Mouse (Mus musculus): ENCODE results near the gene Smim23. TPM values are rescaled to one million over a fixed set of nuclear protein-coding genes. Genes with fewer than 3 reads are reported as not detected.

The Smim23 gene
- total RNA-seq, 2 experiments from 2014 or later, result not detected

DNA sequence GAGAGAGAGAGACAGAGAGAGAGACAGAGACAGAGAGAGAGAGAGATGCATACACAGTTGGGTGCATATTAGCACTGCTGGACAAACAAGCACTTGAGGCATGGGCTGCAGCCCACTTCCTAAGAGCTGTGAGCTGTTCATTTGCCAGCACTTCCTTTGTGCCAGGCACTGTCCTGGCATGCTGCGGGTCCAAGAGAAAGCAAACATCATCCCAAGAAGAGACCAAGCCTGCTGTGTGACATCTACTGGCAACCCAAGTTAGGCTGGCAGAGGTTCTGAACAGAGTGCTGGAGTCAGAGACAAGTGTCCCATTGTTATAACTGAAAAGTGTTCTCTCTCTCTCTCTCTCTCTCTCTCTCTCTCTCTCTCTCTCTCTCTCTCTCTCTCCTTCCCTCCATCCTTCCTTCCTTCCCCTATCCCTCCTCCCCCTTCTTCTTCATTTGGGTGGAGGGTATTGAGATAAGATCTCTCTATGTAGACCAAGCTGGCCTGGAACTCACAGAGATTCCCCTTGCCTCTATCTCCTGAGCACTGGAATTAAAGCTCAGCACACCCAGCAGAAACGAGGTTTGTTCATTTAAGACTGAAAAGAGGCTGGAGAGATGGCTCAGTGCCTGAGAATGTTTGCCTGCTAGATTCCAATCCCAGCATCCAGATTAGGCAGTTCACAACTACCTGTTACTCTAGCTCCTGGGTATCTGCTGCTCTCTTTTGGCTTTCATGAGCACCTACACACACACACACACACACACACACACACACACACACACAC, 42.6 kb downstream of the Smim23 start:
- peak; percentile 37 to 65 for DNase-seq (ENCODE audit: low spot score in 2 of 2)

DNA sequence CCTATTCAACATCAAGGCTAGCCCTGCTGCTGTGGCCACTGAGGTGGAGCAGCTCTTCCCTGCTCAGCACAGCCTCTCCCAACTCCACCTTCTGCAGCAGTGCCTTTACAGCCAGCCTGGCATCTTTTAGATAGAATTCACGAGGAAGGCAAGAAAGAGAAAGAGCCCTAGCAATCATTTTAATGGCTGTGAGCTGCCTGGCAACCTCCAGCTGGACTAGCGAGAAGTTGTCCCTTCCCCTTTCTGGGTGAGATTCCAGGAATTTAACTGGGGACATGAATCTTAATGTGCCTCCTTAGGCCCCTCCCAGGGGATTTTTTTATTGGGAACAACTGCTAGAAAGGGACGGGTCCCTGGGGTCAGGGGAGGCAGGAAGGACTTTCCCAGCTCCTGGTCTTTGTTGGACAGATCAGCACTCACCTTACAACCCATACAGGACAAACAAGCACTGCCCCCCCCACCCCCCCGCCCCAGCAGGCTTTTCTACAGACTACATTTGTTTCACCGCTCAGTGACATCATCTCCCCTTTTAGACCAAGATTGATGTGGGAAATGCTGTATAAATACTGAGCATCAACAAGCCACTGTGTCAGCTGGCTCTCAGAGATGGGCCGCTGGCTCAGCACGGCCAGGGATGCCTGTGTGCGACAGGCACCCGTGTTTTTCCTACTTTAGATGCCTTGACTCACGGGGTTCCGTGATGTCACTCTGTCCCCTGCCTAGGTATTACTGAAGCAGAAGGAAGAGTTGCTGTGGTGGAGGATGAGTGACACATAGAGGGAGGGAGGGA, 43.5 kb downstream of the Smim23 start:
- DNase-seq (ENCODE audit: low spot score in 2 of 2), result peak; percentile 23 to 61

DNA sequence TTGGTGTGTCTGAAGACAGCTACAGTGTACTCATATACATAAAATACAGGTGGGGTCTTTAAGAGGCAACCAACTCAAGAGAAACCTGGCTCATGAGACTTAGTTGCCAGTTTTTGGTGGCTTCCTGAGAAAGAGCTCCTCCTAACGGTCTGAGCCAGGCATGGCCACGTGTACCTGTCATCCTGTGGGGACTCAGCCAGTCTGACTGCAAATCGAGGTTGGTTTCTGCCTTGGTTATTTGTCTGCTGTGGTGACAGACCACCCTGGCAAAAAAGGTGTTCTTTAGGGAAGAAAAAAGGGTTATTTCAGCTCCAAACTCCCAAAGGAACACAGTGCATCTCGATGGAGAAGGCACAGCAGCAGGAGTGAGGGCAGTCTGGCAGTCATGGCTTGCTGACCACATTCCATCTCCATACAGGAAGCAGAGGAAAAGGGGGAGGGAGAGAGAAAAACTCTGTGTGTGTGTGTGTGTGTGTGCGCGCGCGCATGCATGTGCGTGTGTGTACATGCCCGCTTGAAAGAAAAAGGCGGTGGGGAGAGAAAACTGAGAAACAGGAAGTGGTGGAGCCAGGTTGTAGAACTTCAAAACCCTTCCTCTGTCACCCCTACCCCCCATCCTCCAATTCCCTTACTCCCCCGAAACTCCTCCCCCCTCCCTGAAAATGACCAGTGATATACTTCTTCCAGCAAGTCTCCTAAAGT, 55.6 kb downstream of the Smim23 start:
- no peak for DNase-seq (ENCODE audit: low spot score in 2 of 2)

Other genes starting within 250 kb of the Smim23 start
- 100 to 1,000 TPM; 130 to 137 TPM for gene Fbxw11, start 181.9 kb downstream of the Smim23 start, total RNA-seq (2021)

Data from layer of hippocampus, postnatal 14 days (tissue).